Mouse (Mus musculus): ENCODE measurements around the gene Ctsj.
"Not testable (repeated sequence)": the region's sequence is repeated elsewhere in the genome, so short reads cannot be mapped to it uniquely, and the experiment has no call there.

Ctsj gene

GRCm38 (mm10) chr13:61005859-61006258, at the start of gene Ctsj:
Gene Ctsj (minus strand): TSS chr13:61005959.
- no peak for DNase-seq

GRCm38 (mm10) chr13:61040531-61040930, 34.8 kb upstream of the Ctsj start, which contains the start of gene Ctsq:
Gene Ctsq (minus strand): TSS chr13:61040631.
- no peak for DNase-seq

GRCm38 (mm10) chr13:61022785-61023184, 17.0 kb upstream of the Ctsj start:
- no peak for DNase-seq

- DNase-seq, result no peak
Measured at GRCm38 (mm10) chr13:61021844-61022243, 16.1 kb upstream of the Ctsj start.

DNA sequence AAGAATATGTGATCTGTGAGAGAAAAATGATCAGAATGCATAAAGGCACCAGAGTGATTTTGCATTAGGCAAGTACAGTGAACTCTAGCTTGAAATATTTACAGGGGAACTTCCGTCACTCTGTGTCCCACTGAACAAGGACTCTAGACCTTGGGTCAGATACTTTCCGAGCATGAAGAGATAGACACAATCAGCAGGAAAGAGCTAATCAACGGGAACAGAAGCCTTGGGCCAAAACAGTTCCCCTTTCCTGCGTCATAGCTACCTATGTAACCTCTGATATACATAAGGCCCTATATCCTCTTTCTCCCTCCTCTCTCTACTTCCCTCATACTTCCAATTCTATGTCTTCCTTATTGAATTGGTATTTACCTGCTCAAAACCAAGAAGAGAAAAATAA, 4.4 kb upstream of the Ctsj start:
- DNase-seq, result no peak

DNA sequence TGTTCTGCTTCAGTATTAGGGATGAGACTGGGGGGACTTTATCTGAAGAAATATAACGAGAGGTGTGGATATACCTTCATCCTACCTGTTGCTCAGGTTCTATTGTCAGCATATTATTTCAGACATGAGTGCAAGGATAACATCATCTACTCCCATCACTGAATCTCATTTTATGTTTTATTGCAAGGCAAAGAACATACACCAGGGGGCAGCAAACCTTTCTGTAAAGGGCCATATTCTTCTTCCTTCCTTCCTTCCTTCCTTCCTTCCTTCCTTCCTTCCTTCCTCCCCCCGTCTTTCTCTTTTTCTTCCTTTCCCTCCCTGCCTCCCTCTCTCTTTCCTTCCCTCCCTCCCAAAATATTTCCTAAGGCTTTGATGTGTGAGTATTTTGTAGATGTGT, 8.2 kb downstream of the Ctsj start:
- DNase-seq, result no peak

- not testable (repeated sequence) for DNase-seq
Measured at GRCm38 (mm10) chr13:60986915-60987314, 18.8 kb downstream of the Ctsj start.

DNA sequence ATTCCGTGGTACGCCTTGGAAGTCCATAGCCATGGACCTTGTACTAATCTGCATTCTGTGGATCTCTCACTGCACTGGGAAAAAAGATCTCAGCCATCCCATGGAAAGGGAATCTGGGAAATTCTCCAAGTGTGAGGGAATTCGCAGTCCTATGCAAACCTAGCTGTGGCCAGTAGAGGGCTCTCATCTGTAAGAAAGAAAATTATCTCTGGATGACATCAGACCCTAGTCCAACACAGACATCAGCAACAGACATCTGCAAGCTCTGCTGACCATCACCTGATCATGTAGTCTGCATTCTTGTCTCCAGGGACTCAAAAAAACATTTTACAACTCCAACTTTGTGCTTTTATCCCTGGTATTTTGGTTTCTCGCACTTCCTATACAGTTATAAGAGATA, 33.4 kb downstream of the Ctsj start:
- DNase-seq, result not testable (repeated sequence)

DNA sequence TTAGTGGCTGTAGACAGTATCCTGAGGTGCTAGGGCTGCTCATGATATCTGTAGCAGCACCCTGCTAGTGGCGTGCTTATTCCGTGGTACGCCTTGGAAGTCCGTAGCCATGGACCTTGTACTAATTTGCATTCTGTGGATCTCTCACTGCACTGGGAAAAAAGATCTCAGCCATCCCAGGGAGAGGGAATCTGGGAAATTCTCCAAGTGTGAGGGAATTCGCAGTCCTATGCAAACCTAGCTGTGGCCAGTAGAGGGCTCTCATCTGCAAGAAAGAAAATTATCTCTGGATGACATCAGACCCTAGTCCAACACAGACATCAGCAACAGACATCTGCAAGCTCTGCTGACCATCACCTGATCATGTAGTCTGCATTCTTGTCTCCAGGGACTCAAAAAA, 41.8 kb downstream of the Ctsj start:
- not testable (repeated sequence) for DNase-seq

- DNase-seq, result peak; percentile 19 to 37
Measured at GRCm38 (mm10) chr13:60961706-60962105, 44.1 kb downstream of the Ctsj start.

Measured in lung, adult 18-20 months (tissue).